Mouse (Mus musculus) urinary bladder, adult 2 months (tissue): ENCODE results near the gene Dlgap1. TPM values are rescaled to one million over a fixed set of nuclear protein-coding genes. Genes with fewer than 3 reads are reported as not detected.

ENCODE experiments used
- DNase-seq: peaks from one replicate; pipeline ENCODE4 v3.0.0; 2022; ENCODE audit warnings: low spot score
- polyA plus RNA-seq: library from polyadenylated mRNA; depleted of rRNA; stranded (reverse); fragments of >200 nt; gene quantifications from 2 replicates; pipeline ENCODE4 v1.2.3, GENCODE M21; 2012

Dlgap1 gene
- polyA plus RNA-seq, 1 experiment, result 1.6 TPM

GRCm38 (mm10) chr17:70462771-70463491 lies 494.1 kb downstream of the Dlgap1 start:
- no peak for DNase-seq

GRCm38 (mm10) chr17:70466413-70466812 lies 497.5 kb downstream of the Dlgap1 start:
- no peak for DNase-seq

GRCm38 (mm10) chr17:70470970-70471371 lies 502.1 kb downstream of the Dlgap1 start:
- DNase-seq, result no peak

- no peak for DNase-seq
Measured at GRCm38 (mm10) chr17:70472162-70472561, 503.3 kb downstream of the Dlgap1 start.

GRCm38 (mm10) chr17:70473871-70474270 lies 505.0 kb downstream of the Dlgap1 start:
- DNase-seq, result no peak

GRCm38 (mm10) chr17:70483716-70484115 lies 514.8 kb downstream of the Dlgap1 start:
- no peak for DNase-seq

GRCm38 (mm10) chr17:70485668-70486067 lies 516.8 kb downstream of the Dlgap1 start:
- no peak for DNase-seq

GRCm38 (mm10) chr17:70486259-70486658 lies 517.4 kb downstream of the Dlgap1 start:
- DNase-seq, result no peak

GRCm38 (mm10) chr17:70486831-70487230 lies 518.0 kb downstream of the Dlgap1 start:
- DNase-seq, result no peak

GRCm38 (mm10) chr17:70488784-70489265 lies 520.0 kb downstream of the Dlgap1 start:
- no peak for DNase-seq

GRCm38 (mm10) chr17:70491575-70491974 lies 522.7 kb downstream of the Dlgap1 start:
- no peak for DNase-seq

- DNase-seq, result no peak
Measured at GRCm38 (mm10) chr17:70494338-70494737, 525.5 kb downstream of the Dlgap1 start.

GRCm38 (mm10) chr17:70498256-70498655 lies 529.4 kb downstream of the Dlgap1 start:
- no peak for DNase-seq

GRCm38 (mm10) chr17:70501933-70502332 lies 533.1 kb downstream of the Dlgap1 start:
- no peak for DNase-seq

GRCm38 (mm10) chr17:70507759-70508158 lies 538.9 kb downstream of the Dlgap1 start:
- DNase-seq, result no peak

- DNase-seq, result no peak
Measured at GRCm38 (mm10) chr17:70510441-70510840, 541.6 kb downstream of the Dlgap1 start.

- DNase-seq, result no peak
Measured at GRCm38 (mm10) chr17:70511401-70511800, 542.5 kb downstream of the Dlgap1 start.

GRCm38 (mm10) chr17:70513736-70514135 lies 544.9 kb downstream of the Dlgap1 start:
- no peak for DNase-seq

GRCm38 (mm10) chr17:70516506-70516905 lies 547.6 kb downstream of the Dlgap1 start:
- DNase-seq, result no peak

- DNase-seq, result no peak
Measured at GRCm38 (mm10) chr17:70517333-70517732, 548.5 kb downstream of the Dlgap1 start.

- no peak for DNase-seq
Measured at GRCm38 (mm10) chr17:70521058-70521851, 552.4 kb downstream of the Dlgap1 start.

GRCm38 (mm10) chr17:70521971-70522370 lies 553.1 kb downstream of the Dlgap1 start:
- DNase-seq, result no peak

GRCm38 (mm10) chr17:70525990-70526389 lies 557.1 kb downstream of the Dlgap1 start:
- DNase-seq, result no peak
